Mouse (Mus musculus): ENCODE data around the gene Hat1. TPM values are rescaled to one million over a fixed set of nuclear protein-coding genes. Genes with fewer than 3 reads are reported as not detected.

The Hat1 gene
- polyA plus RNA-seq, 1 experiment from 2014 or later = 201 TPM

- no peak for ATAC-seq (ENCODE audit: low FRiP score)
- no peak for DNase-seq (ENCODE audit: low spot score, missing footprints)
- Histone ChIP-seq H3K36me3 (ENCODE audit: control insufficient read depth, insufficient read depth, low read length) (no peaks in the 10 kb centered on the region), H3K9ac (ENCODE audit: low read length) (no peak overlapping the region), H3K4me3 (ENCODE audit: low read depth, low read length) (no peak overlapping the region), H3K4me1 (ENCODE audit: control insufficient read depth, insufficient read depth, low read length) (peaks cover 3% of the 10 kb centered on the region), H3K9me3 (ENCODE audit: control insufficient read depth, low read length) (no peaks in the 10 kb centered on the region), H3K4me2 (no peak overlapping the region), H3K27ac (ENCODE audit: low read depth, low read length) (no peak overlapping the region), H3K27me3 (ENCODE audit: control insufficient read depth, insufficient read depth, low read length) (no peaks in the 10 kb centered on the region)
- WGBS = 93% methylated on average over 3 of the region's 3 CpGs
These were observed 37.1 kb upstream of the Hat1 start for GRCm38 (mm10) chr2:71351727-71351987.

GRCm38 (mm10) chr2:71353306-71354054 lies 35.3 kb upstream of the Hat1 start:
- Histone ChIP-seq H3K4me2 (no peak overlapping the region), H3K36me3 (ENCODE audit: control insufficient read depth, insufficient read depth, low read length) (no peaks in the 10 kb centered on the region), H3K27me3 (ENCODE audit: control insufficient read depth, insufficient read depth, low read length) (no peaks in the 10 kb centered on the region), H3K4me1 (ENCODE audit: control insufficient read depth, insufficient read depth, low read length) (peaks cover 3% of the 10 kb centered on the region), H3K27ac (ENCODE audit: low read depth, low read length) (no peak overlapping the region), H3K9me3 (ENCODE audit: control insufficient read depth, low read length) (no peaks in the 10 kb centered on the region), H3K9ac (ENCODE audit: low read length) (no peak overlapping the region), H3K4me3 (ENCODE audit: low read depth, low read length) (no peak overlapping the region)
- no peak for ATAC-seq (ENCODE audit: low FRiP score)
- peak; percentile 86 for DNase-seq (ENCODE audit: low spot score, missing footprints)
- 63% methylated on average over 10 of the region's 10 CpGs for WGBS

- Histone ChIP-seq H3K4me2 (no peak overlapping the region), H3K36me3 (ENCODE audit: control insufficient read depth, insufficient read depth, low read length) (no peaks in the 10 kb centered on the region), H3K27ac (ENCODE audit: low read depth, low read length) (no peak overlapping the region), H3K27me3 (ENCODE audit: control insufficient read depth, insufficient read depth, low read length) (no peaks in the 10 kb centered on the region), H3K4me3 (ENCODE audit: low read depth, low read length) (no peak overlapping the region), H3K9me3 (ENCODE audit: control insufficient read depth, low read length) (no peaks in the 10 kb centered on the region), H3K4me1 (ENCODE audit: control insufficient read depth, insufficient read depth, low read length) (peaks cover 3% of the 10 kb centered on the region), H3K9ac (ENCODE audit: low read length) (no peak overlapping the region)
- ATAC-seq (ENCODE audit: low FRiP score) = no peak
- WGBS = 69% methylated on average over 5 of the region's 5 CpGs
- DNase-seq (ENCODE audit: low spot score, missing footprints) = no peak
These were observed 34.7 kb upstream of the Hat1 start for GRCm38 (mm10) chr2:71354055-71354425.

- Histone ChIP-seq H3K36me3 (ENCODE audit: control insufficient read depth, insufficient read depth, low read length) (no peaks in the 10 kb centered on the region), H3K9ac (ENCODE audit: low read length) (no peak overlapping the region), H3K27ac (ENCODE audit: low read depth, low read length) (no peak overlapping the region), H3K9me3 (ENCODE audit: control insufficient read depth, low read length) (no peaks in the 10 kb centered on the region), H3K27me3 (ENCODE audit: control insufficient read depth, insufficient read depth, low read length) (no peaks in the 10 kb centered on the region), H3K4me1 (ENCODE audit: control insufficient read depth, insufficient read depth, low read length) (peaks cover 3% of the 10 kb centered on the region), H3K4me3 (ENCODE audit: low read depth, low read length) (no peak overlapping the region), H3K4me2 (no peak overlapping the region)
- ATAC-seq (ENCODE audit: low FRiP score) (no peak), DNase-seq (ENCODE audit: low spot score, missing footprints) (no peak)
- WGBS = 94% methylated on average over 5 of the region's 5 CpGs
These were observed 30.4 kb upstream of the Hat1 start for GRCm38 (mm10) chr2:71358347-71358746.

- Histone ChIP-seq H3K9me3 (ENCODE audit: control insufficient read depth, low read length) (no peaks in the 10 kb centered on the region), H3K27ac (ENCODE audit: low read depth, low read length) (no peak overlapping the region), H3K4me1 (ENCODE audit: control insufficient read depth, insufficient read depth, low read length) (no peaks in the 10 kb centered on the region; the same call in 1 of the 2 replicates), H3K27me3 (ENCODE audit: control insufficient read depth, insufficient read depth, low read length) (no peaks in the 10 kb centered on the region), H3K9ac (ENCODE audit: low read length) (no peak overlapping the region), H3K36me3 (ENCODE audit: control insufficient read depth, insufficient read depth, low read length) (no peaks in the 10 kb centered on the region), H3K4me3 (ENCODE audit: low read depth, low read length) (no peak overlapping the region), H3K4me2 (no peak overlapping the region)
- ATAC-seq (ENCODE audit: low FRiP score) (no peak), DNase-seq (ENCODE audit: low spot score, missing footprints) (no peak)
- WGBS = 76% methylated on average over 1 of the region's 1 CpGs
These were observed 28.6 kb upstream of the Hat1 start for GRCm38 (mm10) chr2:71360192-71360591.

- 38% methylated on average over 9 of the region's 9 CpGs for WGBS
- Histone ChIP-seq H3K4me2 (peak overlapping the region; percentile 76), H3K4me3 (ENCODE audit: low read depth, low read length) (peak overlapping the region; percentile 77), H3K4me1 (ENCODE audit: control insufficient read depth, insufficient read depth, low read length) (0 out of 2 replicates have a peak, but pooled peaks cover 3% of the 10 kb centered on the region), H3K9ac (ENCODE audit: low read length) (peak overlapping the region; percentile 84), H3K27me3 (ENCODE audit: control insufficient read depth, insufficient read depth, low read length) (no peaks in the 10 kb centered on the region), H3K27ac (ENCODE audit: low read depth, low read length) (no peak overlapping the region), H3K9me3 (ENCODE audit: control insufficient read depth, low read length) (no peaks in the 10 kb centered on the region), H3K36me3 (ENCODE audit: control insufficient read depth, insufficient read depth, low read length) (no peaks in the 10 kb centered on the region)
- DNase-seq (ENCODE audit: low spot score, missing footprints) (no peak), ATAC-seq (ENCODE audit: low FRiP score) (no peak)
These were observed 22.1 kb upstream of the Hat1 start for GRCm38 (mm10) chr2:71366618-71367124.

- peak; percentile 94 for ATAC-seq (ENCODE audit: low FRiP score)
- 0 out of 2 replicates have a peak, but pooled peaks cover 3% of the 10 kb centered on the region for H3K4me1 ChIP-seq (ENCODE audit: control insufficient read depth, insufficient read depth, low read length)
- H3K4me3 ChIP-seq (ENCODE audit: low read depth, low read length) = peak within 1 kb of the TSS; percentile 77
- no peaks in the 10 kb centered on the region for H3K36me3 ChIP-seq (ENCODE audit: control insufficient read depth, insufficient read depth, low read length)
- no peaks in the 10 kb centered on the region for H3K27me3 ChIP-seq (ENCODE audit: control insufficient read depth, insufficient read depth, low read length)
- under 1% methylated on average over 57 of the region's 57 CpGs for WGBS
- DNase-seq (ENCODE audit: low spot score, missing footprints) = peak; percentile 99
- peak within 1 kb of the TSS; percentile 84 for H3K9ac ChIP-seq (ENCODE audit: low read length)
- peak within 1 kb of the TSS; percentile 76 for H3K4me2 ChIP-seq
- no peaks in the 10 kb centered on the region for H3K9me3 ChIP-seq (ENCODE audit: control insufficient read depth, low read length)
- no peak within 1 kb of the TSS for H3K27ac ChIP-seq (ENCODE audit: low read depth, low read length)
These were observed 21.5 kb upstream of the Hat1 start, which contains the start of gene Slc25a12 for GRCm38 (mm10) chr2:71367125-71367880. Gene Slc25a12 (minus strand): TSS chr2:71367749.

- Histone ChIP-seq H3K27me3 (ENCODE audit: control insufficient read depth, insufficient read depth, low read length) (no peaks in the 10 kb centered on the region), H3K27ac (ENCODE audit: low read depth, low read length) (no peak overlapping the region), H3K9ac (ENCODE audit: low read length) (no peak overlapping the region), H3K4me2 (peak overlapping the region; percentile 76), H3K9me3 (ENCODE audit: control insufficient read depth, low read length) (no peaks in the 10 kb centered on the region), H3K36me3 (ENCODE audit: control insufficient read depth, insufficient read depth, low read length) (no peaks in the 10 kb centered on the region), H3K4me3 (ENCODE audit: low read depth, low read length) (no peak overlapping the region), H3K4me1 (ENCODE audit: control insufficient read depth, insufficient read depth, low read length) (0 out of 2 replicates have a peak, but pooled peaks cover 3% of the 10 kb centered on the region)
- DNase-seq (ENCODE audit: low spot score, missing footprints) = no peak
- ATAC-seq (ENCODE audit: low FRiP score) = no peak
- 31% methylated on average over 8 of the region's 8 CpGs for WGBS
These were observed 20.7 kb upstream of the Hat1 start for GRCm38 (mm10) chr2:71368086-71368485.

GRCm38 (mm10) chr2:71371790-71372189 lies 17.0 kb upstream of the Hat1 start:
- Histone ChIP-seq H3K9me3 (ENCODE audit: control insufficient read depth, low read length) (no peaks in the 10 kb centered on the region), H3K4me3 (ENCODE audit: low read depth, low read length) (no peak overlapping the region), H3K27me3 (ENCODE audit: control insufficient read depth, insufficient read depth, low read length) (no peaks in the 10 kb centered on the region), H3K36me3 (ENCODE audit: control insufficient read depth, insufficient read depth, low read length) (no peaks in the 10 kb centered on the region), H3K9ac (ENCODE audit: low read length) (no peak overlapping the region), H3K4me2 (no peak overlapping the region), H3K27ac (ENCODE audit: low read depth, low read length) (no peak overlapping the region), H3K4me1 (ENCODE audit: control insufficient read depth, insufficient read depth, low read length) (no peaks in the 10 kb centered on the region)
- DNase-seq (ENCODE audit: low spot score, missing footprints) (no peak), ATAC-seq (ENCODE audit: low FRiP score) (no peak)
- 89% methylated on average over 5 of the region's 5 CpGs for WGBS
